Mouse (Mus musculus): ENCODE data around the gene Rft1.

DNA sequence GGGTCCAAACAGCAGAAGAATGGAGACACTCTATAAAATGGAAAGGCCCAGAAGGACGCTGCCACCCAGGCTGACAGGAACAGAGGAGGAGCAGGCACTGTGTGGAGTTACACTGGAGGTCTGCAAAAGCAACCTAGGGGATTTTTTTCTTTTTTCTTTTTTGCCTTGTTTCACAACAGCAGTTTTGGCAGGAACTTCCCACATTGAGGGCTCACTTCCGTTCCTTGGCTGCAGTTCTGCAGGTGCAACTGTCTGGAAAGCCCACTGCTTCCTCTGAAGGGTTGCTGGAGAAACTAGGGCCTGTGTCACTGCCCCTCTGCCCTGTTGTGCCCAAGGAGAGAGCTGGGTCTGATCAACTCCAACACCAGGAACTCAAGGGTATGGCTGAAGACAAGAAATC lies 12.4 kb upstream of the Rft1 start:
- TF ChIP-seq CTCF (IDR thresholded peaks at IDR 0.05; ENCODE audit: extremely low read depth, insufficient read depth, low read length) (no peak), POLR2A (IDR thresholded peaks at IDR 0.05; ENCODE audit: extremely low read depth, insufficient read depth, low read length) (no peak)

Data from cortical plate, adult 2 months (tissue).